ENCODE assay signal across 9 mouse cellular contexts in genomic region chr19:14890241-14891089, GRCm38 (mm10).
DNase-seq lines count a peak whose midpoint lies in the region; ATAC-seq and TF ChIP-seq lines count a peak whose summit lies in the region.
"Had no signal": no experiment of that assay in that cellular context is flagged by ENCODE, and none has a peak within 500 bp of the region (broad histone marks: within the 10 kb centered on the region; RNA-seq: fewer than 3 reads in every experiment).

No protein-coding gene starts in this region.

- peaks cover 9% of the 10 kb centered on the region; the same call in 1 of the 2 replicates for H3K4me1 ChIP-seq in lung, postnatal 0 days (ENCODE audit: insufficient read depth, low read depth, low read length)

- ATAC-seq in lung, postnatal 0 days, result no peak
- peak; percentile 56; a peak in 3 of 4 replicates for ATAC-seq in hematopoietic stem cell, adult 5-6 weeks (replicated peaks in 1 of 2; ENCODE audit: insufficient read depth in 1 of 2, low FRiP score in 2 of 2, low TSS enrichment in 1 of 2, low read depth in 1 of 2, poor library complexity in 2 of 2, severe bottlenecking in 2 of 2)
- ATAC-seq in megakaryocyte progenitor cell, adult 5-6 weeks (replicated peaks; ENCODE audit: poor library complexity), result 0 out of 2 replicates have a peak, but pooled peaks have one; percentile 26

- H3K4me2 ChIP-seq in lung, postnatal 0 days (replicated peaks; ENCODE audit: low read depth, low read length), result peak overlapping the region; percentile 41

- no peak for TF ChIP-seq EP300 in lung, postnatal 0 days (IDR thresholded peaks at IDR 0.05)

- DNase-seq in lung, postnatal 0 days (ENCODE audit: low spot score), result peak; percentile 26
- DNase-seq in lung, postnatal 36 days, result no peak
- DNase-seq in embryo, embryonic 10.5 days (ENCODE audit: low spot score), result peak; percentile 91
- DNase-seq in layer of hippocampus, adult 2 months (ENCODE audit: low spot score in 2 of 2), result peak; percentile 20 to 31
- peak; percentile 37 for DNase-seq in right cerebral cortex, postnatal 4 days
- no peak for DNase-seq in c-Kit-positive CD71-positive TER-119-positive erythroid progenitor cells, embryonic 14.5 days (ENCODE audit: low spot score)

- no peaks in the 10 kb centered on the region for H3K27me3 ChIP-seq in lung, postnatal 0 days (replicated peaks; ENCODE audit: insufficient read depth, low read length)

- peak overlapping the region; percentile 8; the same call in 1 of the 2 replicates for H3K4me3 ChIP-seq in lung, postnatal 0 days (ENCODE audit: low read depth, low read length)
- H3K4me3 ChIP-seq in layer of hippocampus, adult 2 months, result peak overlapping the region; percentile 22

- H3K9me3 ChIP-seq in lung, postnatal 0 days (ENCODE audit: low read length), result no peaks in the 10 kb centered on the region

- no peak for TF ChIP-seq CTCF in lung, postnatal 0 days (IDR thresholded peaks at IDR 0.05)
- TF ChIP-seq CTCF in layer of hippocampus, adult 2 months (conservative IDR thresholded peaks at IDR 0.05), result no peak

- no peak overlapping the region for H3K27ac ChIP-seq in lung, postnatal 0 days (ENCODE audit: low read length)
- H3K27ac ChIP-seq in layer of hippocampus, adult 2 months, result peak overlapping the region; percentile 15; the same call in 1 of the 2 replicates
- H3K27ac ChIP-seq: macrophage had no signal

- no peak overlapping the region for H3K9ac ChIP-seq in lung, postnatal 0 days (replicated peaks; ENCODE audit: low read depth)

- no peaks in the 10 kb centered on the region for H3K36me3 ChIP-seq in lung, postnatal 0 days (ENCODE audit: insufficient read depth, low read length)

- WGBS in lung, postnatal 0 days, result 14% methylated on average over 21 of the region's 21 CpGs

Comparison
In these comparisons a context has a peak if more than half of its experiments do, and no peak if none do; other contexts are left out.
1. DNase-seq: peak in lung, postnatal 0 days (single experiment), embryo, embryonic 10.5 days (single experiment), layer of hippocampus, adult 2 months (2 of 2) and right cerebral cortex, postnatal 4 days (single experiment); none in lung, postnatal 36 days (single experiment) and c-Kit-positive CD71-positive TER-119-positive erythroid progenitor cells, embryonic 14.5 days (single experiment).